Comparison of ENCODE assay signal across 15 mouse cellular contexts in genomic region chr8:118034051-118034450, GRCm38 (mm10).
DNase-seq lines count a peak whose midpoint lies in the region; ATAC-seq lines count a peak whose summit lies in the region.
"Had no signal": no experiment of that assay in that cellular context is flagged by ENCODE, and none has a peak within 500 bp of the region (broad histone marks: within the 10 kb centered on the region; RNA-seq: fewer than 3 reads in every experiment).

No protein-coding gene starts in this region.

- H3K9ac ChIP-seq in neural tube, embryonic 11.5 days (ENCODE audit: low read length) = no peak overlapping the region
- peak overlapping the region; percentile 39 for H3K9ac ChIP-seq in hindbrain, embryonic 16.5 days (ENCODE audit: low read depth, low read length)
- H3K9ac ChIP-seq: heart, embryonic 15.5 days; limb, embryonic 13.5 days had no signal

- no peaks in the 10 kb centered on the region for H3K4me1 ChIP-seq in neural tube, embryonic 11.5 days (ENCODE audit: control insufficient read depth, insufficient read depth, low read length)
- peaks cover 14% of the 10 kb centered on the region for H3K4me1 ChIP-seq in hindbrain, embryonic 16.5 days (ENCODE audit: control insufficient read depth, insufficient read depth, low read depth, low read length)
- H3K4me1 ChIP-seq: heart, embryonic 15.5 days; limb, embryonic 13.5 days; megakaryocyte, embryonic 14.5 days had no signal

- no peak for ATAC-seq in neural tube, embryonic 11.5 days (ENCODE audit: insufficient read depth, low FRiP score, low TSS enrichment)
- ATAC-seq in hindbrain, embryonic 16.5 days = peak; percentile 87
- ATAC-seq: intestine, embryonic 16.5 days had no signal

- WGBS in neural tube, embryonic 11.5 days = 56% methylated on average over 13 of the region's 13 CpGs
- 25% methylated on average over 13 of the region's 13 CpGs for WGBS in hindbrain, embryonic 16.5 days

- DNase-seq in cerebellum, adult 8-10 months = peak; percentile 1
- no peak for DNase-seq in cerebellum, adult 11-12 months
- DNase-seq in neural tube, embryonic 11.5 days (ENCODE audit: low spot score) = no peak
- DNase-seq in neural tube, embryonic 10.5 days (ENCODE audit: extremely low spot score, low spot score) = no peak
- peak; percentile 42 for DNase-seq in retina, embryonic 14.5 days (ENCODE audit: low spot score)
- no peak for DNase-seq in kidney, postnatal 25 days
- no peak for DNase-seq in urinary bladder, postnatal 14 days (ENCODE audit: low spot score)
- DNase-seq: gastrocnemius, postnatal 25 days; lung, adult 18-20 months; thymus, adult 18-20 months had no signal

- no peaks in the 10 kb centered on the region for H3K9me3 ChIP-seq in neural tube, embryonic 11.5 days (ENCODE audit: control insufficient read depth, low read length)
- H3K9me3 ChIP-seq in hindbrain, embryonic 16.5 days (ENCODE audit: control insufficient read depth, low read length) = no peaks in the 10 kb centered on the region
- H3K9me3 ChIP-seq: heart, embryonic 15.5 days; limb, embryonic 13.5 days had no signal

- no peaks in the 10 kb centered on the region for H3K36me3 ChIP-seq in neural tube, embryonic 11.5 days (ENCODE audit: control insufficient read depth, insufficient read depth, low read length)
- no peaks in the 10 kb centered on the region for H3K36me3 ChIP-seq in hindbrain, embryonic 16.5 days (ENCODE audit: control insufficient read depth, insufficient read depth, low read length)
- H3K36me3 ChIP-seq: heart, embryonic 15.5 days; limb, embryonic 13.5 days had no signal

- peak overlapping the region; percentile 1; the same call in 1 of the 2 replicates for H3K27ac ChIP-seq in neural tube, embryonic 11.5 days (ENCODE audit: low read depth, low read length)
- H3K27ac ChIP-seq in hindbrain, embryonic 16.5 days (ENCODE audit: low read depth, low read length) = peak overlapping the region; percentile 70
- H3K27ac ChIP-seq: heart, embryonic 15.5 days; limb, embryonic 13.5 days had no signal

- H3K27me3 ChIP-seq in neural tube, embryonic 11.5 days (ENCODE audit: control insufficient read depth, insufficient read depth, low read length) = no peaks in the 10 kb centered on the region
- no peaks in the 10 kb centered on the region for H3K27me3 ChIP-seq in hindbrain, embryonic 16.5 days (replicated peaks; ENCODE audit: control insufficient read depth, insufficient read depth, low read length)
- H3K27me3 ChIP-seq: limb, embryonic 13.5 days; megakaryocyte, embryonic 14.5 days had no signal

- no peak overlapping the region for H3K4me2 ChIP-seq in neural tube, embryonic 11.5 days (ENCODE audit: low read depth)
- H3K4me2 ChIP-seq in hindbrain, embryonic 16.5 days (ENCODE audit: low read length) = peak overlapping the region; percentile 42
- H3K4me2 ChIP-seq: heart, embryonic 15.5 days; limb, embryonic 13.5 days had no signal

- H3K4me3 ChIP-seq in neural tube, embryonic 11.5 days (ENCODE audit: low read depth, low read length) = no peak overlapping the region
- no peak overlapping the region for H3K4me3 ChIP-seq in hindbrain, embryonic 16.5 days (ENCODE audit: low read length)
- H3K4me3 ChIP-seq: heart, embryonic 15.5 days; limb, embryonic 13.5 days; megakaryocyte, embryonic 14.5 days had no signal

Comparison
In these comparisons a context has a peak if more than half of its experiments do, and no peak if none do; other contexts are left out.
1. DNase-seq: peak in cerebellum, adult 8-10 months (single experiment) and retina, embryonic 14.5 days (single experiment); none in cerebellum, adult 11-12 months (single experiment), neural tube, embryonic 11.5 days (single experiment), neural tube, embryonic 10.5 days (single experiment), kidney, postnatal 25 days (0 of 2) and urinary bladder, postnatal 14 days (single experiment).